Mouse (Mus musculus): ENCODE results near the gene Mybpc3.
A peak's percentile ranks its signal among the peaks of the same experiment; 100 is the strongest.
"Not testable (repeated sequence)": the region's sequence is repeated elsewhere in the genome, so short reads cannot be mapped to it uniquely, and the experiment has no call there.

Gene Mybpc3

DNA sequence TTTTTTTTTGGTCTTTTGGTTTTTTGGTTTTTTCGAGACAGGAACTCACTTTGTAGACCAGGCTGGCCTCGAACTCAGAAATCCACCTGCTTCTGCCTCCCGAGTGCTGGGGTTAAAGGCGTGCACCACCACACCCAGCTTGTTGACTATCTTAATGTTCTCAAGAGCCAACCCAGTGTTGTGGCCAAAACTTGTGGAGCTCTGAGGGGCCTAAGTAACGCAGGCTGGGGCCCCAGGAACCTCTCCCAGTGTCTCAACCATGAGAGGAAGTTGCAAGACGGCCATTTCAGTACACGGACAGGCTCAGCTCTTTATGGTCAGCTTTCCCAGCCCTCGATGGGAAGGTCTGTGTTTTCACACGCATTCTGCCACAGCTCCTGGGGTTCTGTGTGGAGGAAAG, 29.0 kb upstream of the Mybpc3 start:
- no peak for DNase-seq

DNA sequence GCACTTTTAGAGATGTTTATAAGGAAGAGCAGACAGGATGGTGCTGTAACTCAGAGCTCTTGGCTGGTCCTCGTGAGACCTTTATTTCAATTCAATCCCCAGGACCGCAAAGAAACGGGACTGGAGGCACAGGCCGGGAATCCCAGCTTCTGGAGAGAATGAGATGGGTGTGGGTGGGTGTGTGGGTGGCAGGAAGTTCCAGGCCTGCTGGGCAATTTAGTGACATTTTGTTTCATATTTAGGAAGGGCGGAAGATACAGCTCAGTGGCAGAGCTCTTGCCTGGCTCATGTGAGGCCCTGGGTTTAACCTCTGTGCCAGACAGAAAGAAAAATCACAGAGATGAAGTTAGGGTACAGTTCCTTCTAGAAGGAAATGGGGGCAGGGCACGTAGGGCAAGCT, 27.7 kb upstream of the Mybpc3 start:
- DNase-seq = no peak

DNA sequence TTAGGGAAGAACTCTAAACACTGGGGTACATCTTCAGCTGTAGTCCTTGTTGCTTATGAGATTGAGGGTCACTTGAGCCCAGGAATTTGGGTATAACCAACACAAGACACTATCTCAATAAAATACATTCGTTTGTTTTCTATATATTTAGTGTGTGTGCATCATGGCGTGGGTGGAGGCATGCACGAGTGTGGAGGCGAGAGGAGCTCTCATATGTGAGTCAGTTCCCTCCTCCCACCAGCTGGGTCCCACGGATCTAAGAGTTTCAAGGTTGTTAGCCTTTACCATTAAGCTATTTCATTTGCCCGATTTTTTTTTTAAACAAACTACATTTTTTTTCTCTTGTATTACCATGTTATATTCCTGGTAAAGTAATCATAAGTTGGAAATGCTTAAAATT, 27.1 kb upstream of the Mybpc3 start:
- DNase-seq = no peak

DNA sequence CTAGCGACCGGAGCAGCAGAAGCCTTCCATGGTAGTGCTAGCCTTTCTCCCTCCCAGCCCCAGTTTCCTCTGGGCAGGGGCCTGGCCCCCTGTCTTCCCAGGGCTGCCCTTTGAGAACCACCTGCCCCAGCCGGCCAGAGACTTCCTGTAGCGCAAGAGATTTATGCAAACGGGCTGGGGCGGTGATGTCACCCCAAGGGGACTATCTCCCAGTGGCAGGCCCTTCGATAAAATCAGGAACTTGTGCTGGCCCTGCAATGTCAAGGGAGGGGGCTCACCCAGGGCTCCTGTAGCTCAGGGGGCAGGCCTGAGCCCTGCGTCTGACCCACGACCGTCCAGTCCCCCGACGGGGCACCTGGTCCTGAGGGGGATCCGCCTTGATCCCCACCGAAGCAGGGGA, 21.4 kb upstream of the Mybpc3 start:
- no peak for DNase-seq

DNA sequence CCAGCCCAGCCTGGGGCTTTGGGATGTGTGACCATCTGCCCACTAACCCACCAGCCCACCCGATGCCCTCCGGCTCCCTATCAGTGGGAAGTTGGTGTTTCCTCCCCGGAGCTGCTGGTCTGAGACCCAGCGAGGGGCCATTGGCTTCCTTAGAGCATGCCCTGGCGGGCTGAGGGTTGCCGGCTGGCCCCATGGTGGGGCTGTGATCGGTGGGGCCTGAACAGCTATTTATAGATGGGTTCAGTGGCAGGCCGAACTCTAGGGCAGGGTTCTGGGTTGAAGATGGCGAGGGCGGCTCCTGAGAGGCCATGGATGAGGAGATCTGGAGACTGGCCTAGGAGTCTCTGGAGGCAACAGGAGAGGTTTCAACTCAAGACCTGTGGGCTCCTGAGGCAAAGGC, 20.9 kb upstream of the Mybpc3 start:
- no peak for DNase-seq

DNA sequence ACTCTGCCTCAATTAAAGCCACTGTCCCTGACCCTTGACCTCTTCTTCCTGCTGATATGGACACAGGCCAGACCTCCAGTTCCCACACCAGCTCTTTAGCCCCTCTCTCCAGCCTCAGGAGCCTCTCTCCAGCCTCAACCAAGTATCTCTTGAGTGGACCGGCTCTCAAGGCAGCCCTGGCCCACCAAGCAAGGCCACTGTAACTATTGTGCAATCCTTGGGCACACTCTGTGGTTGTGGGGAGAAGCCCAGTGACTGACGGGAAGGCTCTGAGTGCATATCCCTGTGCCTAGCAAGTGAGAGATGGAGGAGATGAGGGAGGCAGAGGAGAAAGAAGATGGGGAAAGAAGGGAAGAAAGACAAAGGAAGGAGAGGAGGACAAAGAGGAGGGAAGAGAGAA, 19.8 kb upstream of the Mybpc3 start:
- DNase-seq = no peak

DNA sequence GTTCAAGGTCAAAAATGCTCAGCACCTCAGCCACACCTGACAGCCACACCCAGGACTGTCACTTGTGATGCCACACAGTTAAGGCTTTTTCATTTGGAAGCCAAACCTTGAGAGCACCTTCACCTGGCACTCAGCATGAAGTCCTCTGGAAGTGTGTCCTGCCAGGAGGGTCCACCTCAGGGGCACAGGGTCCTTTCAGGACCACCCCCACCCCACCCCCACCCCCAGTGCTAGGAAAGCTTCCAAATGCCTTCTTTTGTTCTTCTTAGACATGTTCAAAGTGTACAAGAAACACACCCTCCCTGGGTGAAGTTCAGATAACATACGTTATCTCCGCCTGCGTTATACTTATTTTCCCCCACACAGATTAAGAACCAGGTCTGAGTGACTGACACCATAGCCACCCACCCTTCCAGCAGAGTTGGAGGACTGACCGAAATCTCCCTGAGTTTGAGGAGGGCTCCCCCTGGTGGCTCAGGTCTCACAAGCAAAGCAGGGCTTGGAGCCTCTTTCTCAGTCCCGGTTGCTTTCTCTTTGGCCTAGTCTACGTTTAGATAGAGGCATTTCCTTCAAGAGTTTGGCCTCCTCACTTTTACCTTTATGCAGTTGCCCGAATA, 16.7 kb upstream of the Mybpc3 start:
- DNase-seq = peak; percentile 76

DNA sequence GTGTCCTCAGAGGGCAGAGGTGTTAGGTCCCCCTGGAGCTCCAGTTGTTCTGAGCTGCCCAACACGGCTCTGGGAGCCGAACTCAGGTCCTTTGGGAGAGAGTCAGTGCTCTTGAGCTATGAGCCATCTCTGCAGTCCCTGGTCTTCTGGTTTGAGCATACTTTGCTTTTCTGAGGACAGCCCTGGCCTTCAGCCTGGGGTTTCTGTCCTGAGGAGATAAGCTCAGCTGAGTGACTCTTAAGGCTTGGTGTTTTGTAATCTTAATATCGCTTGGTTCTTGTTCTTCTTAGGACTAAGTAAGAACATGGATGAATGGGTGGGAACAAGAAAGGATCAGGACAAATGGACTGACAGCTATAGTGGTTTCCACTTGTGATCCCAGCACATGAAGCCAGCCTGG, 9.8 kb upstream of the Mybpc3 start:
- DNase-seq = no peak

DNA sequence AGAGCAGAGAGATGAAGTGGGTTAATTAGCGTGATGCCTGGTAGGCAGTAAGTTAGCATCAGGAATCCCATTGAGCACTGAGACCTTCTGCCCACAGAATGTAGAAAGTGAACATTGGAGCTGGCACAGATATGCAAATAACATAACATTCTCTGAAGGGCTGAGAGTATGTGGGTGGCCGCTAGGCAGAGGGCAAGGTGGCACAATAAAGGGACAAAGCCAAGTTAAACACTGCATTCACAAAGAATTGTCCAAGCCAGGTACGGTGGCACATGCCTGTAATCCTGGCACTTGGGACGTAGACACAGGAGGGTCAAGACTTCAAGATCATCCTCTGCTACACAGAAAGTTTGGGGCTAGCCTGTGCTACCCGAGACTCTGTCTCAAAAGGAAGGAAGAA, 8.7 kb upstream of the Mybpc3 start:
- DNase-seq = no peak

DNA sequence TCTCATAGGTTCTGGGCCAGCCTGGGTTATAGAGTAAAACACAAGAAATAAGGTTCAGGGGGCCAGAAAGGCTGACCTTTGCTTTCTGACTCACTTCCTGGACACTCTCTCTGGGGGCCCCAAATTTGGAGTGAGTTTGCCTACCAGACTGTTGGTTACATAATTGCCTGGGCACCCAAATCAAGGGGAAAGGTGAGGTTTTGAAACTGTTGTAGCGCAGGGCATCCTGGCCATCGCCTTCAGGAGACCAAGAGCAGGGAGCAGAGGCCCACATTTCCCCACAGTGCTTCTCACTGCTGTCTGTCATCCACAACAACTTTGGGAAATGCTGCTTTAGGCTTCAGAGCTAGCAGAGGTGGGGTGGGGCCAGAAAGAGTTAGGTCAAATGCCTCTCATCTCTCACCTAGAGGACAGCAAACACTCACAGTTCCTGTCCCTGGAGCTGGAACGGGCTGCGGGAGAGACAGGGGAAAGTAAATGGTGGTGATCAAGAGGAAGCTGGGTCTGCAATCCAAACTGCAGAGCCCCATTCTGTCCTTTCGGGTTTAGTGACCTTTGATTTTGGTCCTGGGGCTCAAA, 8.0 kb upstream of the Mybpc3 start:
- DNase-seq = no peak

DNA sequence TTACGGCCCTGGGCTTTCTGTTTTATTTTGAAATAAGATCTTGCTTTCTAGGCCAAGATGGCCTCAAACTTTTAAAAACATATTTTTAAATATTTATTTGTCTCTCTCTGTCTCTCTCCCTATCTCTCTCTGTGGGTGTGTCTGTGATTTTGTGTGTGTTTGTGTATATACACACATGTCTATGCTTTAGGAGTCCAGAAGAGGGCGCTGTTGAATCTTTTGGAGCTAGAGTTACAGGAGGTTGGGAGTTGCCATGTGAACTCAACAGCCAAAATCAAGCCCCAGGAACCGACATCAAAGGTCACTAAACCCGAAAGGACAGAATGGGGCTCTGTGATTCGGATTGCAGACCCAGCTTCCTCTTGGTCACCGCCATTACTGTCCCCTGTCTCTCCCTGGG, 7.5 kb upstream of the Mybpc3 start:
- DNase-seq = no peak

DNA sequence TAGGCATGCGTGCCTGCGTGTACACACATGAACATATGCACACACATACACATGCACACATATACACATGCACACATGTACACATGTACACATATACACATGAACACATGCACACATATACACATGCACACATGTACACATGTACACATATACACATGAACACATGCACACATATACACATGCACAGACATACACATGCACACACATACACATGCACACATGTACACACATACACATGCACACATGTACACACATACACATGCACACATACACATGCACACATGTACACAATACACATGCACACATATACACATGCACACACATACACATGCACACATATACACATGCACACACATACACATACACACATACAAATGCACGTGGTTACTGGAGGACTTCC, 6.1 kb upstream of the Mybpc3 start:
- DNase-seq = not testable (repeated sequence)

DNA sequence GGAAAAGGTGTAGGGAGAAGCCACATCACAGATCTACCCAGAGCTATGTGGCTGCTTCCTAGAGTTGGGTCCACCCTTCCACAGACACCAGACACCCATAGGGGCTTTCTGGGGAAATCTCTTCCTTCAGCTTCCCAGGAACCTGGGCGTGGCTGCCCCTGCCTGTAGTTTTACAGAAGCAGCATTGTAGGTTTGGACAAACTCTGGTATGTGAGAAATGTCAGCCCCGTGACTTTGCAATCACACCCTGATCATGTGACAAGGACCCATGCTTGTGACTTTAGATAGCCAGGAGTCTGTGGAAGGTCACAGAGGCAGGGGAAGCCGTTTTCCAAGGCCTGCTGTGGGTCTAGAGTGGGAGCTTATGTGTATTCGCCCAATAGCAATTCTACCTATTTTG, 5.5 kb upstream of the Mybpc3 start:
- peak; percentile 75 for DNase-seq

DNA sequence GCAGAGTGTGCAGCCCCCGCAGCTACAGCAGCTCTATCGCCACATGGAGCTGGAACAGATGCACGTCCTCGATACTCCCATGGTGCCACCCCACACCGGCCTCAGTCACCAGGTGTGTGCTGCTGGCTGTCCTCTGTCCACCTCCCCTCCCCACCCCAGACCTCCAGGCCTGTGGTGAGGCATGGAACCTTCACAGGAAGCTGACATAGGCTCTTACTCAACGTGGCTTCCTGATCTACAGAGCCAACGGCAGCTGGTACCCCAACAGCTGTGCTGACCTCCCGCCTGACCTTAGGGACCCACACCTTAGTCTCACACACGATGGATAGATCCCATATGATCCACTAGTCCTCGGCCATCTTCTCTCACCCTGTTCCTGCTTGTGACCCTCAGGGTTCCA, 4.6 kb upstream of the Mybpc3 start:
- no peak for DNase-seq

DNA sequence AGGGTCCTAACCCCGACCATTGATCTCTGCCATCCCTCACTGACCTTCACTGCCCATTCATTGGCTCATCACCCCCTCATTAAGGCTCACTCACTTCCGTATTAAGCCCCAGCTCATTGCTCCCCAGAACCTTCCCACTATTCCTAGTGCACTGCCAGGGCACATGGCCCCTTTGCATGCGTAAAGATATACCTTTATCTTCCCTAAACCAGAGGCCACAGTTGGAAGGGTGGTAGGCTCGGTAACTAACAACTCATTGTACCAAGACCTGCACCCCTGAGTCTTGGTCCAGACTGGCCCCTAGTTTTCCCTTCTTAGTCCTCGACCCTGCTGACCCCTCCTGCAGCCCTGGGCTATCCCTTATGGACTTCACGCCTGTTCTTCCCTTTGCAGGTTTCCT, 4.1 kb upstream of the Mybpc3 start:
- DNase-seq = no peak

DNA sequence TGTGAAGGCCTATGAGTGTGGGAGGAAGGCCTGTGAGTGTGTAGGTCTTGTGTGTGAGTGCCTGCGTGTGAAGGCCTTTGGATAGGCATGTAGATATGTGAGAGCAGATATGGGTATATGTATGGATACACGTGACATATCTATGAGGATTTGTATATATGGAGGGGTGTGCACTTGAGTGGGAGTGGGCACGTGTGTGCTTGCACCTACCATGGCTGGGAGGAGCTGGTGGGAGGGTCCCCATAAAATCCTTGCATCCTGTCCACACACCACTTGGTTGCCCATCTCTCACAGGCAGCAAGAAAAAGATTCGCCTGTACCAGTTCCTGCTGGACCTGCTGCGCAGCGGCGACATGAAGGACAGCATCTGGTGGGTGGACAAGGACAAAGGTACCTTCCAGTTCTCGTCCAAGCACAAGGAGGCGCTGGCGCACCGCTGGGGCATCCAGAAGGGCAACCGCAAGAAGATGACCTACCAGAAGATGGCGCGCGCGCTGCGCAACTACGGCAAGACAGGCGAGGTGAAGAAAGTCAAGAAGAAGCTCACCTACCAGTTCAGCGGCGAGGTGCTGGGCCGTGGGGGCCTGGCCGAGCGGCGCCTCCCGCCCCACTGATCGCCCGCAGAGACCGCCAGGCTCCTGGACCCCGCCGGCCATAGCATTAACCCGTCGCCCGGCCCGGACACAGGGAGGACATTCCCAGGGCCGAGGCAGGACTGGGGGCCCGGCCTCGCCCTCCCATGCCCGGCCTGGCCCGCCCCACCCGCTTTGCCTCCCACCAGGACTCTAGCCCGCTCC, 3.0 kb upstream of the Mybpc3 start:
- peak; percentile 94 for DNase-seq

DNA sequence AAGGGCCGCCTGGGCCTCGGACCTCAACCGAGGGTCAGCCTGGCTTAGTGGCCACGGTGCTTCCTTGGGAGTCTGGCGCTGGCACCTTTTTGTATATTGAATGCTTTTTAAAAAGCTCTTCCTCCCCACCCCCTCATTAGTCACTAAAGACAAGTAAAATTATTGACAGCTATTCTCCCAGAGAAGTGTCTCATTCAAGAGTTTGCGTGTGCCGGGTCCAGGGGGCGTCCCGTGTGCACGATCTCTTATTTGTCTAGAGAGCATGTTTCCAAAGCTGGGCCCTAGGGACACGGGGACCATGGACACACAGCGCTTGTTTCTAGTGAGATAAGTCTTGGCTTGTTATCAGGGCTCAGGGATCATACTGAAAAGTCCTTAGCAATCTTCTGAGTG, 2.4 kb upstream of the Mybpc3 start:
- no peak for DNase-seq

DNA sequence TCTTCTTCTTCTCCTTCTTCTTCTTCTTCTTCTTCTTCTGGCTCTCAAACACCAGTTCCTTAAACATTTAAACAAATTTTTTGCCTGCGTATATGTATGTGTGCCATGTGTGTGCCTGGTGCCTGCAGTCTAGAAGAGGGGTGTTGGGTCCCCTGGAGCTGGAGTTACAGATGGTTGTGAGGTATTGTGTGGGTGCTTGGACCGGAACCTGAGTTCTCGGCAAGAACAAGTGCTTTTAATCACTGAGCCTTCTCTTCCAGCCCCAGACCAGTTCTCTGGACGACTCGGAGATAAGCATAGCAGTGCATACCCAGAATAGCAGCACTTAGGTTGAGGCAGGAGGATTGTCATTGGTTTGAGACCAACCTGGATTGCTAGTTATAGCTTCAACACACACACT, 1.1 kb upstream of the Mybpc3 start:
- no peak for DNase-seq

DNA sequence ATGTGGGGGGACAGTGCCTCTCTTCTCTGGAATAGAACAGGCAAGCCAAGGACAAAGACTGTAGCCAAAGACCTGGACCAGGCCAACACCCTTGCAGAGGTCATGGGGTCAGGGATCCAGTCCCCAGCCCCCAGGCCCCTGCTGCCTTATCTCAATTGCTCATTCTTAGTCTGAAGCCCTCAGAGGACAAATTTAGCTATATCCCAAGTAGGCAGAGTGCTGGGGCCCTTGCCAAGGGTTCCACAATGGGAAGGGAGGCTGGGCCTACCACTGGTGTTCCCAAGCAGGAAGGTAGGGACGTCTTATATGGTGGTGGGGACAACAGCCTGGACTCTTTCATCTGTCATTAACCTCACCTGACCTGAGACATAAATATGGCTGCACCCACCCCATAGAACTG, 703 bp downstream of the Mybpc3 start:
- DNase-seq = no peak

DNA sequence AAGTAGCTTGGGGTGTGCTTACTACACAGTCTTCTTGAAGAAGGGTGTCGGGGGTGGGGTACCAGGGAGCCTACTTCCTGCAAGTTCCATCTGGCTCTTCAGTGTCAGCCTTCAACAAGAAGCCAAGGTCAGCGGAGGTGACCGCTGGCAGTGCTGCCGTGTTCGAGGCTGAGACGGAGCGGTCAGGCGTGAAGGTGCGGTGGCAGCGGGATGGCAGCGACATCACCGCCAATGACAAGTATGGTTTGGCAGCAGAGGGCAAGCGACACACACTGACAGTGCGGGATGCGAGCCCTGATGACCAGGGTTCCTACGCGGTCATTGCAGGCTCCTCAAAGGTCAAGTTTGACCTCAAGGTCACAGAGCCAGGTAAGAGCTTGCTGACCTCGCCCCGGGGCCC, 1.1 kb downstream of the Mybpc3 start:
- no peak for DNase-seq

DNA sequence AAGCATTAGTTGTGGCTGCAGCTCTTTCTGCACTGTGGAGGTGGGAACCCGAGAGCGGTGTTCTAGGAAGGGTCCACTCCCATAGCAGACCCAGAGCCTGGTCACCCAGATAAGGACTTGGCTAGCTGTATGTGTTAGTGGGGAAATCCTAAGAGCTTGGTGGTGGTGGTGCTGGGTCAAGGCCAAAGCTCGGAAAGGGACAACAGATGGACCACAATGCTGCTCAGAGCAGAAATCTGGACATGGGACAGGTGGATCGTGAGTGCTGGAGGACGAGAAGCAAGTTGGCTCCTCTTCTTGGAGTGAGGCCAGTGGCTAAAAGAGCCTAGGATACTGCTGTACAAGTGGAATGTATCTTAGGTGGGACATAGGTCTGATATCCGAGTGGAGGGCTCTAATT, 1.6 kb downstream of the Mybpc3 start:
- DNase-seq = no peak

DNA sequence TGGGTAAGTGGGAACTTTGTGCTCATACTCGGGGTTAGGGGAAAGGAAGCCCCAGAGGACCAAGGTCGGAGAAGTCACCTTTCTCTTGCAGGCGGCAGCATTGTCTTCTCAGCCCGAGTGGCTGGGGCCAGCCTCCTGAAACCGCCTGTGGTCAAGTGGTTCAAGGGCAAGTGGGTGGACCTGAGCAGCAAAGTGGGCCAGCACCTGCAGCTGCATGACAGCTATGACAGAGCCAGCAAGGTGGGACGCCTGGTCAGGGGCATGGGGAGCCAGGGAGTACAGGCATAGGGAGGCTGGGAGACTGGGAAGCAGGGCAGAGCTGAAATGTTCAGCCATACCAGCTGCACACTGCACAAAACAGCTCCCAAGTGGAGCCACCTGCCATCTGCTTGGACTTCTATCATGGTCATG, 2.3 kb downstream of the Mybpc3 start:
- no peak for DNase-seq

DNA sequence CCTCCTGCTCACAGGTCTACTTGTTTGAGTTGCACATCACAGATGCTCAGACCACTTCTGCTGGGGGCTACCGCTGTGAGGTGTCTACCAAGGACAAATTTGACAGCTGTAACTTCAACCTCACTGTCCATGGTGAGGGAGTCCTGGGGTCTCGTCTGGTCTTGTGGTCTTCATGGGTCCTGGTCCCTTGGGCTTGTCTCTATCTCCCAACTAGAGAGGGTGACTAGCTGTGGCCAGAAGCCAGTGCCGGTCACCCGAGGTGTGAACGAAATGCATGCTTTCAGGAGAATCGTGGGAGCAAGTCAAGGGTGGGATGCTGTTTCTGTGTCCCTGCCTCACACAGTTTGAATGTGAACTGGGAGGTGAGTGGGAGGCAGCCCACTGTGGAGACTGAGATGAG, 3.1 kb downstream of the Mybpc3 start:
- DNase-seq = no peak

DNA sequence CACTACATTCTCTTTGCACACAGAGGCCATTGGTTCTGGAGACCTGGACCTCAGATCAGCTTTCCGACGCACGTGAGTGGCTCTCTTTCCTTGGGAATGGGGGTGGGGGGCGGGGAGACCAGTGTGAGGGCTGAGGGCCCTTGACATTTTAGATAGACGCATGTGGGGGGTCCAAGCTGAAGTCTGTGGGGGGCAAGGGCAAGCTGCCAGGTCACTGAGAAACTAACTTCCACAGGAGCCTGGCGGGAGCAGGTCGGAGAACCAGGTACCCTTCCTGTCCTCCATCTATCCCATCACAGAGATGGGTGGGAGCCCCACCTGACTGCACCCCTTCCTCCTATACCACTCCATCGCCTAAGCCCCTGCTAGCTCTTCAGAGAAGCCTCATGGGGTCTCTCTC, 3.6 kb downstream of the Mybpc3 start:
- DNase-seq = no peak

DNA sequence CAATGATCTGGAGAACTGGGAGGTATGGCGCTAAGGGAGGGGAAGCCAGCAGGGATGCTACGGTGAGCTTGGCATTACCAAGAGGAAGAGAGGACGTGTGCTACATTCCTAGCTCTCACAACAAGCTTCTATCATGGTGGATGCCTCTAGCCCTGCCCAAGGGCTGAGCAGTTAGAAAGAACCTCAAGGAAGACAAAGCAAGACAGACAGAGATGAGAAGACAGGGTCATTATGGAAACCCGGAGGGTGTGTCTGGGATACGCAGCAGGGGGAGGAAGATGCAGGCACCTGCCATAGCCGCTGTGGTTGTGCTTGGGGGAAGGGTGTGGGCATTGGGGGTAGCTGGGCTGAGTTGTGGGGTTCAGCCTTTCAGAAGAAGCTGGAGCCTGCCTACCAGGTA, 5.6 kb downstream of the Mybpc3 start:
- no peak for DNase-seq

Data from kidney, adult 11 months (tissue).